Mouse (Mus musculus): ENCODE data around the gene Rin2. TPM values are rescaled to one million over a fixed set of nuclear protein-coding genes. Genes with fewer than 3 reads are reported as not detected.
"Not testable (repeated sequence)": the region's sequence is repeated elsewhere in the genome, so short reads cannot be mapped to it uniquely, and the experiment has no call there.

Rin2 gene
- polyA plus RNA-seq, 1 experiment from 2014 or later: 16.8 TPM

GRCm38 (mm10) chr2:145903061-145903901 lies 228.3 kb downstream of the Rin2 start:
- Histone ChIP-seq H3K27ac (replicated peaks) (peak overlapping the region; percentile 67), H3K4me1 (peaks cover 13% of the 10 kb centered on the region), H3K9ac (replicated peaks) (peak overlapping the region; percentile 84), H3K36me3 (0 out of 2 replicates have a peak, but pooled peaks cover 9% of the 10 kb centered on the region), H3K4me2 (replicated peaks) (peak overlapping the region; percentile 64), H3K9me3 (no peaks in the 10 kb centered on the region), H3K4me3 (peak overlapping the region; percentile 78), H3K27me3 (no peaks in the 10 kb centered on the region)
- ATAC-seq (ENCODE audit: low FRiP score, low read depth): peak; percentile 98
- WGBS: under 1% methylated on average over 68 of the region's 68 CpGs

GRCm38 (mm10) chr2:145903983-145904616 lies 229.1 kb downstream of the Rin2 start:
- ATAC-seq (ENCODE audit: low FRiP score, low read depth): no peak
- peak overlapping the region; percentile 78 for H3K4me3 ChIP-seq
- 40% methylated on average over 12 of the region's 12 CpGs for WGBS
- no peaks in the 10 kb centered on the region for H3K9me3 ChIP-seq
- no peak overlapping the region for H3K27ac ChIP-seq (replicated peaks)
- H3K36me3 ChIP-seq: peaks cover 14% of the 10 kb centered on the region
- no peaks in the 10 kb centered on the region for H3K27me3 ChIP-seq
- peaks cover 13% of the 10 kb centered on the region for H3K4me1 ChIP-seq
- H3K4me2 ChIP-seq (replicated peaks): peak overlapping the region; percentile 64
- peak overlapping the region; percentile 84 for H3K9ac ChIP-seq (replicated peaks)

GRCm38 (mm10) chr2:145905156-145905555 lies 230.1 kb downstream of the Rin2 start:
- 86% methylated on average over 6 of the region's 6 CpGs for WGBS
- ATAC-seq (ENCODE audit: low FRiP score, low read depth): no peak
- no peaks in the 10 kb centered on the region for H3K27me3 ChIP-seq
- H3K4me2 ChIP-seq (replicated peaks): peak overlapping the region; percentile 64; the same call in 1 of the 2 replicates
- peaks cover 13% of the 10 kb centered on the region for H3K4me1 ChIP-seq
- H3K36me3 ChIP-seq: peaks cover 20% of the 10 kb centered on the region
- H3K27ac ChIP-seq (replicated peaks): no peak overlapping the region
- H3K4me3 ChIP-seq: no peak overlapping the region
- H3K9me3 ChIP-seq: no peaks in the 10 kb centered on the region
- H3K9ac ChIP-seq (replicated peaks): no peak overlapping the region

DNA sequence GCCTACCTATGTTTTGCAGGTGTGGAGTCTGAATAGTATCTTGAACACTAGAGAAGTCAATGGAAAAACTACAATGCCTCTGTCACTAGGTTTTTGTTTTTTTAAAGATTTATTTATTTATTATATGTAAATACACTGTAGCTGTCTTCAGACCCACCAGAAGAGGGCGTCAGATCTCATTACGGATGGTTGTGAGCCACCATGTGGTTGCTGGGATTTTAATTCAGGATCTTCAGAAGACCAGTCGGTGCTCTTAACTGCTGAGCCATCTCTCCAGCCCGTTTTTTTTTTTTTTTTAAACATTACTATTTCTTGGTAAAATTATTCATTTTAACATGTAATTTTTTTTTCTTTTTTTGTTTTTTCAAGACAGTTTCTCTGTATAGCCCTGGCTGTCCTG lies 230.9 kb downstream of the Rin2 start:
- H3K36me3 ChIP-seq: peaks cover 27% of the 10 kb centered on the region

DNA sequence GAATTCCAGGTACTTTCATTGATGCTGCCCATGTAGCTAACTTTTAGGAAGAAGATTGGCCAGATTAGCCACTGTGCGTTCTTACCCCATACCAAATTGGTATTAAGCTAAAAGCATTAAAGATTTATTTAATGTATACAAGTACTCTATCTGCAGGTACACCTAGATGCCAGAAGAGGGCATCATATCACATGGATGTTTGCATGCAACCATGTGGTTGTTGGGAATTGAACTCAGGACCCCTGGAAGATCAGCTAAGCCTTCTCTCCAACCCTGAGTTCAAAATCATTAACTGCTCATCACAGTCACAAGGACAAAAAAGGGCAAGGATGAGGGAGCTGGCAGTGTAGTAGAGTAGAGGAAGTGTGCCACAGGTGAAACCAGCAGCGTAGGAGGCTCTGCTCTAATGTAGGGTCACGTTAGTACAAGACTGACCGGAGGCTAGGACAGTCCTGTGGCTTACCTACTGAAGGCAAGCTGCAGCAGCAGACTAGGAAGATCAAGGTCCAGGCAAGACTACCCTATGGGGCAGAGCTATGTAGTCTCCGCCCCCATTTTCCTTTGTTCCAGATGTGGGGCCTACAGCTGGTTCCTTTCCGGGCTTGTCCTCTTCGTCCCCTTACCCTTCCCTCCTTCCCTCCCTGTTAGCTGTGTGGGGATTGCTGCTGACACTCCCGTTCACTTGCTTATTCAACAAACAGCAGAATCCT lies 246.1 kb downstream of the Rin2 start:
- peaks cover 84% of the 10 kb centered on the region for H3K36me3 ChIP-seq
- H3K9me3 ChIP-seq: no peaks in the 10 kb centered on the region
- H3K4me1 ChIP-seq: no peaks in the 10 kb centered on the region
- no peak overlapping the region for H3K4me3 ChIP-seq
- no peak overlapping the region for H3K9ac ChIP-seq (replicated peaks)
- 91% methylated on average over 8 of the region's 8 CpGs for WGBS
- no peak overlapping the region for H3K27ac ChIP-seq (replicated peaks)
- no peak for ATAC-seq (ENCODE audit: low FRiP score, low read depth)
- H3K4me2 ChIP-seq (replicated peaks): no peak overlapping the region
- H3K27me3 ChIP-seq: no peaks in the 10 kb centered on the region

More for the DNA sequence above, 230.9 kb downstream of the Rin2 start:
- H3K4me3 ChIP-seq; H3K27me3 ChIP-seq; H3K4me2 ChIP-seq (replicated peaks); H3K27ac ChIP-seq (replicated peaks); H3K9me3 ChIP-seq; ATAC-seq (ENCODE audit: low FRiP score, low read depth); H3K9ac ChIP-seq (replicated peaks): not testable (repeated sequence)
- H3K4me1 ChIP-seq: peaks cover 13% of the 10 kb centered on the region
- 47% methylated on average over 4 of the region's 4 CpGs for WGBS

- Histone ChIP-seq H3K4me2 (replicated peaks) (peak within 1 kb of the TSS; percentile 93), H3K9ac (replicated peaks) (peak within 1 kb of the TSS; percentile 65), H3K4me3 (peak within 1 kb of the TSS; percentile 93), H3K27me3 (no peaks in the 10 kb centered on the region), H3K4me1 (peaks cover 10% of the 10 kb centered on the region), H3K27ac (replicated peaks) (0 out of 2 replicates have a peak within 1 kb of the TSS, but pooled peaks have one; percentile 10), H3K36me3 (peaks cover 25% of the 10 kb centered on the region), H3K9me3 (no peaks in the 10 kb centered on the region)
- peak; percentile 98 for ATAC-seq (ENCODE audit: low FRiP score, low read depth)
- WGBS: under 1% methylated on average over 61 of the region's 61 CpGs
Measured at GRCm38 (mm10) chr2:145934339-145935231, 259.6 kb downstream of the Rin2 start, which contains the start of the genes Cfap61 and Crnkl1. Cfap61 (plus strand) TSS chr2:145934784. Crnkl1 (minus strand) TSS chr2:145935014.

DNA sequence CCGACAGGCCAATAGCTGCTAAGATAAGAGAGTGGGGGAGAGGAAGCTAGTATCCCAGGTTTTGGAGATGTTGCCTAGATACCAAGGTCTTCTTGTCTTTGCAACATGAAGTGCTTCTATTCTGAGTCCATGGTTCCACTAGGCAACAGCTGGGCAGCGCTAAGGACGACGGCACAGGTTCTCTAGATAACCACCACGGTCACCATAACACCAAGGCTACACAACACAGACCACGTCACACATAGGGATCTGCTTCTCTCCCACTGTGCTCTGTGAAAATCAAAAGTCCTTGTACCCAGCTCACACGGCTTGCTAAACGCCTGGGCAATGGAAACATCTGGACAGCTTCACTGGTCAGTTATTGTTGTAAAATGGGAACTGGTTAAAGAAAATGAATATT lies 262.0 kb downstream of the Rin2 start:
- H3K4me2 ChIP-seq (replicated peaks): no peak overlapping the region
- H3K36me3 ChIP-seq: peaks cover 4% of the 10 kb centered on the region
- no peak for ATAC-seq (ENCODE audit: low FRiP score, low read depth)
- H3K9me3 ChIP-seq: no peaks in the 10 kb centered on the region
- H3K27me3 ChIP-seq: no peaks in the 10 kb centered on the region
- H3K4me3 ChIP-seq: no peak overlapping the region
- H3K4me1 ChIP-seq: peaks cover 10% of the 10 kb centered on the region
- no peak overlapping the region for H3K9ac ChIP-seq (replicated peaks)
- 84% methylated on average over 8 of the region's 8 CpGs for WGBS
- H3K27ac ChIP-seq (replicated peaks): no peak overlapping the region

Small RNA genes within 50 kb of the gene (microRNA-seq; reads per million reads assigned to microRNA genes)
- gene Gm25026: not detected

Other genes starting within 250 kb of the Rin2 start
- gene Naa20, start 226.9 kb downstream of the Rin2 start, polyA plus RNA-seq (2016; fragmentation: Nextera tagmentation; extraction: Ambion mirVana): 117 and 119 TPM in 2 replicates